Mouse (Mus musculus) lung, postnatal 36 days (tissue): ENCODE measurements at regions not wholly inside any gene's neighbourhood (a gene's known extent, or its start where the extent isn't known, plus 50 kb on each side); places are given as distances from the start of the nearest gene placed in this dataset.

Experiments
- DNase-seq: peaks from one replicate; pipeline ENCODE4 v3.0.0; 2022; ENCODE audit warnings: mixed read lengths

- no peak for DNase-seq
These were observed 449.7 kb downstream of the Insc start for GRCm38 (mm10) chr7:115192992-115193761.

- DNase-seq: peak; percentile 67
These were observed 461.4 kb downstream of the Insc start for GRCm38 (mm10) chr7:115204916-115205315.

GRCm38 (mm10) chr7:115206479-115207134, 463.1 kb downstream of the Insc start:
- peak; percentile 19 for DNase-seq

- DNase-seq: no peak
These were observed 465.3 kb downstream of the Insc start for GRCm38 (mm10) chr7:115208781-115209180.

GRCm38 (mm10) chr7:115210012-115210411, 466.5 kb downstream of the Insc start:
- no peak for DNase-seq

GRCm38 (mm10) chr7:115216838-115217237, 473.3 kb downstream of the Insc start:
- peak; percentile 91 for DNase-seq

GRCm38 (mm10) chr7:115217255-115217654, 473.8 kb downstream of the Insc start:
- no peak for DNase-seq

GRCm38 (mm10) chr7:115217712-115218111, 474.2 kb downstream of the Insc start:
- no peak for DNase-seq

- no peak for DNase-seq
These were observed 475.2 kb downstream of the Insc start for GRCm38 (mm10) chr7:115218596-115219180.

GRCm38 (mm10) chr7:115222642-115223041, 479.1 kb downstream of the Insc start:
- no peak for DNase-seq

GRCm38 (mm10) chr7:115230525-115230924, 487.0 kb downstream of the Insc start:
- DNase-seq: no peak

- no peak for DNase-seq
These were observed 490.4 kb downstream of the Insc start for GRCm38 (mm10) chr7:115233850-115234436.

GRCm38 (mm10) chr7:115237131-115237530, 493.6 kb downstream of the Insc start:
- no peak for DNase-seq

GRCm38 (mm10) chr7:115251591-115252369, 508.3 kb downstream of the Insc start:
- DNase-seq: peak; percentile 17

- DNase-seq: no peak
These were observed 508.9 kb downstream of the Insc start for GRCm38 (mm10) chr7:115252370-115252750.

- peak; percentile 3 for DNase-seq
These were observed 515.1 kb downstream of the Insc start for GRCm38 (mm10) chr7:115258626-115259025.

GRCm38 (mm10) chr7:115263082-115263481, 519.6 kb downstream of the Insc start:
- DNase-seq: no peak

- no peak for DNase-seq
These were observed 522.6 kb downstream of the Insc start for GRCm38 (mm10) chr7:115266141-115266540.

- DNase-seq: no peak
These were observed 527.3 kb downstream of the Insc start for GRCm38 (mm10) chr7:115270803-115271202.

- peak; percentile 34 for DNase-seq
These were observed 531.3 kb downstream of the Insc start for GRCm38 (mm10) chr7:115274836-115275235.

GRCm38 (mm10) chr7:115290801-115291417, 547.4 kb downstream of the Insc start:
- DNase-seq: no peak

- no peak for DNase-seq
These were observed 551.2 kb downstream of the Insc start for GRCm38 (mm10) chr7:115294655-115295230.
